Mouse (Mus musculus): ENCODE results near the gene Gm49373. TPM values are rescaled to one million over a fixed set of nuclear protein-coding genes. Genes with fewer than 3 reads are reported as not detected.

The Gm49373 gene
- polyA plus RNA-seq, 1 experiment = 0.17 TPM

- DNase-seq = no peak
- TF ChIP-seq CTCF (IDR thresholded peaks at IDR 0.05; ENCODE audit: insufficient read depth, low read length) (no peak), POLR2A (IDR thresholded peaks at IDR 0.05; ENCODE audit: borderline replicate concordance, extremely low read depth, low read depth, low read length) (no peak)
- 94% methylated on average over 2 of the region's 2 CpGs for WGBS
- Histone ChIP-seq H3K4me1 (ENCODE audit: control insufficient read depth, insufficient read depth, low read length) (peaks cover 4% of the 10 kb centered on the region), H3K4me3 (replicated peaks; ENCODE audit: extremely low read depth, low read depth, low read length) (no peak overlapping the region)
Measured at GRCm38 (mm10) chr9:21102076-21102475, 29.2 kb upstream of the Gm49373 start.

- WGBS = 29% methylated on average over 15 of the region's 15 CpGs
- no peak for DNase-seq
- TF ChIP-seq CTCF (IDR thresholded peaks at IDR 0.05; ENCODE audit: insufficient read depth, low read length) (no peak), POLR2A (IDR thresholded peaks at IDR 0.05; ENCODE audit: borderline replicate concordance, extremely low read depth, low read depth, low read length) (no peak)
- peaks cover 4% of the 10 kb centered on the region for H3K4me1 ChIP-seq (ENCODE audit: control insufficient read depth, insufficient read depth, low read length)
- no peak overlapping the region for H3K4me3 ChIP-seq (replicated peaks; ENCODE audit: extremely low read depth, low read depth, low read length)
Measured at GRCm38 (mm10) chr9:21100447-21101161, 27.7 kb upstream of the Gm49373 start.

- Histone ChIP-seq H3K4me1 (ENCODE audit: control insufficient read depth, insufficient read depth, low read length) (peaks cover 4% of the 10 kb centered on the region), H3K4me3 (replicated peaks; ENCODE audit: extremely low read depth, low read depth, low read length) (no peak overlapping the region)
- WGBS = 59% methylated on average over 8 of the region's 8 CpGs
- DNase-seq = no peak
- TF ChIP-seq CTCF (IDR thresholded peaks at IDR 0.05; ENCODE audit: insufficient read depth, low read length) (no peak), POLR2A (IDR thresholded peaks at IDR 0.05; ENCODE audit: borderline replicate concordance, extremely low read depth, low read depth, low read length) (no peak)
Measured at GRCm38 (mm10) chr9:21097793-21098192, 24.9 kb upstream of the Gm49373 start.

GRCm38 (mm10) chr9:21095958-21096357 lies 23.1 kb upstream of the Gm49373 start:
- Histone ChIP-seq H3K4me1 (ENCODE audit: control insufficient read depth, insufficient read depth, low read length) (peaks cover 4% of the 10 kb centered on the region), H3K4me3 (replicated peaks; ENCODE audit: extremely low read depth, low read depth, low read length) (no peak overlapping the region)
- DNase-seq = no peak
- TF ChIP-seq POLR2A (IDR thresholded peaks at IDR 0.05; ENCODE audit: borderline replicate concordance, extremely low read depth, low read depth, low read length) (no peak), CTCF (IDR thresholded peaks at IDR 0.05; ENCODE audit: insufficient read depth, low read length) (no peak)
- WGBS = 89% methylated on average over 4 of the region's 4 CpGs

GRCm38 (mm10) chr9:21093423-21093822 lies 20.5 kb upstream of the Gm49373 start:
- 0 out of 2 replicates have a peak, but pooled peaks cover 2% of the 10 kb centered on the region for H3K4me1 ChIP-seq (ENCODE audit: control insufficient read depth, insufficient read depth, low read length)
- TF ChIP-seq CTCF (IDR thresholded peaks at IDR 0.05; ENCODE audit: insufficient read depth, low read length) (no peak), POLR2A (IDR thresholded peaks at IDR 0.05; ENCODE audit: borderline replicate concordance, extremely low read depth, low read depth, low read length) (no peak)
- no peak for DNase-seq
- no peak overlapping the region for H3K4me3 ChIP-seq (replicated peaks; ENCODE audit: extremely low read depth, low read depth, low read length)
- whole genome bisulfite sequencing = 95% methylated on average over 9 of the region's 9 CpGs

GRCm38 (mm10) chr9:21091707-21092320 lies 18.9 kb upstream of the Gm49373 start, which contains the start of the genes Gm38431 and Raver1:
TSS of gene Gm38431 (minus strand) at chr9:21091997.
TSS of gene Raver1 (minus strand) at chr9:21092008.
- under 1% methylated on average over 54 of the region's 54 CpGs for WGBS

GRCm38 (mm10) chr9:21090972-21091706 lies 18.2 kb upstream of the Gm49373 start:
- DNase-seq = no peak
- peak overlapping the region; percentile 90 for H3K4me3 ChIP-seq (replicated peaks; ENCODE audit: extremely low read depth, low read depth, low read length)
- 2% methylated on average over 24 of the region's 24 CpGs for WGBS
- 0 out of 2 replicates have a peak, but pooled peaks cover 2% of the 10 kb centered on the region for H3K4me1 ChIP-seq (ENCODE audit: control insufficient read depth, insufficient read depth, low read length)
- TF ChIP-seq CTCF (IDR thresholded peaks at IDR 0.05; ENCODE audit: insufficient read depth, low read length) (no peak), POLR2A (IDR thresholded peaks at IDR 0.05; ENCODE audit: borderline replicate concordance, extremely low read depth, low read depth, low read length) (no peak)

More at GRCm38 (mm10) chr9:21091707-21092320, 18.9 kb upstream of the Gm49373 start, which contains the start of the genes Gm38431 and Raver1:
- Histone ChIP-seq H3K4me1 (ENCODE audit: control insufficient read depth, insufficient read depth, low read length) (0 out of 2 replicates have a peak, but pooled peaks cover 2% of the 10 kb centered on the region), H3K4me3 (replicated peaks; ENCODE audit: extremely low read depth, low read depth, low read length) (peak within 1 kb of the TSS; percentile 90)
- DNase-seq = peak; percentile 94
- no peak for TF ChIP-seq CTCF (IDR thresholded peaks at IDR 0.05; ENCODE audit: insufficient read depth, low read length)
- TF ChIP-seq POLR2A (IDR thresholded peaks at IDR 0.05; ENCODE audit: borderline replicate concordance, extremely low read depth, low read depth, low read length) = peak; percentile 76

- Histone ChIP-seq H3K4me1 (ENCODE audit: control insufficient read depth, insufficient read depth, low read length) (0 out of 2 replicates have a peak, but pooled peaks cover 2% of the 10 kb centered on the region), H3K4me3 (replicated peaks; ENCODE audit: extremely low read depth, low read depth, low read length) (no peak overlapping the region)
- DNase-seq = no peak
- 88% methylated on average over 1 of the region's 1 CpGs for WGBS
- TF ChIP-seq POLR2A (IDR thresholded peaks at IDR 0.05; ENCODE audit: borderline replicate concordance, extremely low read depth, low read depth, low read length) (no peak), CTCF (IDR thresholded peaks at IDR 0.05; ENCODE audit: insufficient read depth, low read length) (no peak)
Measured at GRCm38 (mm10) chr9:21090537-21090936, 17.6 kb upstream of the Gm49373 start.

GRCm38 (mm10) chr9:21083324-21083723 lies 10.4 kb upstream of the Gm49373 start:
- H3K4me1 ChIP-seq (ENCODE audit: control insufficient read depth, insufficient read depth, low read length) = no peaks in the 10 kb centered on the region
- no peak overlapping the region for H3K4me3 ChIP-seq (replicated peaks; ENCODE audit: extremely low read depth, low read depth, low read length)
- TF ChIP-seq POLR2A (IDR thresholded peaks at IDR 0.05; ENCODE audit: borderline replicate concordance, extremely low read depth, low read depth, low read length) (no peak), CTCF (IDR thresholded peaks at IDR 0.05; ENCODE audit: insufficient read depth, low read length) (no peak)
- no peak for DNase-seq
- WGBS = 70% methylated on average over 3 of the region's 3 CpGs

Data from lung, adult 2 months (tissue).